Mouse (Mus musculus) left cerebral cortex, adult 9 months (tissue): ENCODE results near the gene Enpp4.

Experiments used
- DNase-seq, 2 experiments: peaks; one replicate each; pipeline ENCODE4 v3.0.0; 2022; ENCODE audit warnings: low spot score in 2 of 2

Gene Enpp4

GRCm38 (mm10) chr17:44091512-44091911 is 14.1 kb downstream of the Enpp4 start:
- no peak for DNase-seq

GRCm38 (mm10) chr17:44090916-44091315 is 14.7 kb downstream of the Enpp4 start:
- DNase-seq: no peak

GRCm38 (mm10) chr17:44088226-44088625 is 17.4 kb downstream of the Enpp4 start:
- no peak for DNase-seq

GRCm38 (mm10) chr17:44083156-44083555 is 22.5 kb downstream of the Enpp4 start:
- no peak for DNase-seq

GRCm38 (mm10) chr17:44078631-44079350 is 26.8 kb downstream of the Enpp4 start, which contains the start of gene Enpp5:
TSS of gene Enpp5 (plus strand) at chr17:44078813.
- DNase-seq: peak; percentile 81 to 92

- DNase-seq: no peak
Measured at GRCm38 (mm10) chr17:44077843-44078160, 27.8 kb downstream of the Enpp4 start.

- no peak for DNase-seq
Measured at GRCm38 (mm10) chr17:44077146-44077842, 28.3 kb downstream of the Enpp4 start.

GRCm38 (mm10) chr17:44076051-44076680 is 29.4 kb downstream of the Enpp4 start:
- no peak for DNase-seq

- no peak for DNase-seq
Measured at GRCm38 (mm10) chr17:44075601-44076000, 30.0 kb downstream of the Enpp4 start.

- DNase-seq: no peak
Measured at GRCm38 (mm10) chr17:44071680-44072079, 33.9 kb downstream of the Enpp4 start.

- DNase-seq: no peak
Measured at GRCm38 (mm10) chr17:44068876-44069275, 36.7 kb downstream of the Enpp4 start.

- DNase-seq: no peak
Measured at GRCm38 (mm10) chr17:44061289-44061890, 44.2 kb downstream of the Enpp4 start.

GRCm38 (mm10) chr17:44060781-44061180 is 44.8 kb downstream of the Enpp4 start:
- DNase-seq: no peak

- no peak for DNase-seq
Measured at GRCm38 (mm10) chr17:44058145-44058544, 47.5 kb downstream of the Enpp4 start.

- no peak for DNase-seq
Measured at GRCm38 (mm10) chr17:44057123-44057522, 48.5 kb downstream of the Enpp4 start.

- DNase-seq: no peak
Measured at GRCm38 (mm10) chr17:44053427-44053826, 52.2 kb downstream of the Enpp4 start.
